Mouse (Mus musculus) stomach, postnatal 0 days (tissue): ENCODE results near the gene 4933415F23Rik.

ENCODE experiments used
- CTCF ChIP-seq: IDR thresholded peaks from 2 replicates; pipeline ENCODE4 v1.5.1; 2016; ENCODE audit warnings: antibody characterized with exemption, low read depth, mild to moderate bottlenecking, moderate library complexity
- EP300 ChIP-seq: optimal IDR thresholded peaks from 2 replicates; pipeline ENCODE3; 2016; ENCODE audit warnings: antibody characterized with exemption

DNA sequence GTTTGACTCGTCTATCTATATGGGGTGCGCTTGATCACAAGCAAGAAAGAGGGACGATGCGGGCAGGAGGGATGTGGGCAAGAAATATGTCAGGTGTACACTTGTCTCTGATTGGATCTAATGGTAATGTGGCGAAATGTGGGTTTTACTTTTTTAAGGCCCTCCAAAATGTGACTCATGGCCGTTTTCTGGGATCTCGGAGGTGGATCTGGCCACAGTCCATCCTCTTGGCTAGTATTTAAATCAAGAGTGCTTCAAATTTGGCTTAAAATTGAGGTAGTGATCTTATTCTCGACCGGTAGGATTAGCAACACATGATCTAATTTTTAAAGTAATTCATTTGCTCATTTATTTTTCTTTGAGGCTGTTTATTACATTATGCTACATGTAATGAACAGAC is 42.0 kb downstream of the 4933415F23Rik start:
- TF ChIP-seq CTCF (no peak), EP300 (no peak)
